Mouse (Mus musculus) forebrain, embryonic 11.5 days (tissue): ENCODE data around the gene Cnnm4. TPM values are rescaled to one million over a fixed set of nuclear protein-coding genes. Genes with fewer than 3 reads are reported as not detected.

Source experiments
- ATAC-seq: fragments of 200-750 bp; cut with Nextera tagmentation; replicated peaks from 2 replicates; pipeline ENCODE4 v1.8.0; 2017; ENCODE audit warnings: moderate TSS enrichment; ENCODE audit not compliant: low FRiP score
- DNase-seq: peaks from one replicate; pipeline ENCODE4 v3.0.0-alpha.2; 2017; ENCODE audit warnings: low spot score
- H3K27ac ChIP-seq: fragments of 300-500 bp; sonication (generic); 2 replicates; pipeline ENCODE4 v1.5.1; 2014; ENCODE audit warnings: low read depth, low read length
- H3K27me3 ChIP-seq: fragments of 300-500 bp; sonication (generic); 2 replicates; pipeline ENCODE4 v1.6.1; 2014; ENCODE audit warnings: mild to moderate bottlenecking, low read length, mixed read lengths; ENCODE audit not compliant: control insufficient read depth, insufficient read depth
- H3K36me3 ChIP-seq: fragments of 300-500 bp; sonication (generic); 2 replicates; pipeline ENCODE4 v1.6.1; 2014; ENCODE audit warnings: mild to moderate bottlenecking, low read length, moderate library complexity, mixed read lengths; ENCODE audit not compliant: control insufficient read depth, insufficient read depth
- H3K4me1 ChIP-seq: fragments of 300-500 bp; sonication (generic); replicated peaks from 2 replicates; pipeline ENCODE4 v1.6.1; 2014; ENCODE audit warnings: low read length, mixed read lengths; ENCODE audit not compliant: control insufficient read depth, insufficient read depth
- H3K4me2 ChIP-seq: fragments of 300-500 bp; sonication (generic); 2 replicates; pipeline ENCODE4 v1.6.1; 2014; ENCODE audit warnings: low read depth, mild to moderate bottlenecking, low read length, moderate library complexity, mixed read lengths; ENCODE audit not compliant: severe bottlenecking
- H3K4me3 ChIP-seq: fragments of 300-500 bp; sonication (generic); 2 replicates; pipeline ENCODE4 v1.5.1; 2014; ENCODE audit warnings: low read depth, low read length
- H3K9ac ChIP-seq: fragments of 300-500 bp; sonication (generic); 2 replicates; pipeline ENCODE4 v1.6.1; 2014; ENCODE audit warnings: low read length
- H3K9me3 ChIP-seq: fragments of 300-500 bp; sonication (generic); 2 replicates; pipeline ENCODE4 v1.6.1; 2016; ENCODE audit warnings: low read length, mixed read lengths; ENCODE audit not compliant: control insufficient read depth
- WGBS: fragments of 180-500 bp; shearing (Covaris S2); extraction: QIAGEN DNeasy Blood & Tissue Kit; methylation state at CpG from one replicate; pipeline ENCODE4 v1.1.7; 2014; 5-methylcytosine and 5-hydroxymethylcytosine counted together
- microRNA-seq: library from miRNA; unstranded; fragments of <30 nt; microRNA quantifications from one replicate; pipeline ENCODE4, GENCODE M21; 2016; ENCODE audit not compliant: insufficient number of aligned reads
- polyA plus RNA-seq: library from polyadenylated mRNA; unstranded; fragments of >200 nt; fragmentation: Nextera tagmentation; extraction: Ambion mirVana; gene quantifications from 2 replicates; pipeline ENCODE4 v1.2.1, GENCODE M21; 2014

Cnnm4 gene
- polyA plus RNA-seq, 1 experiment from 2014 or later: 14.6 TPM

- H3K4me3 ChIP-seq: peak overlapping the region; percentile 92; the same call in 1 of the 2 replicates
- H3K27me3 ChIP-seq: no peaks in the 10 kb centered on the region; the same call in 1 of the 2 replicates
- ATAC-seq (no peak), DNase-seq (no peak)
- H3K4me2 ChIP-seq: peak overlapping the region; percentile 99
- H3K4me1 ChIP-seq: peaks cover 16% of the 10 kb centered on the region
- peaks cover 33% of the 10 kb centered on the region for H3K36me3 ChIP-seq
- no peak overlapping the region for H3K27ac ChIP-seq
- peak overlapping the region; percentile 98 for H3K9ac ChIP-seq
- H3K9me3 ChIP-seq: no peaks in the 10 kb centered on the region
- WGBS: 81% methylated on average over 21 of the region's 21 CpGs
These were observed 83.4 kb downstream of the Cnnm4 start for GRCm38 (mm10) chr1:36554633-36555399.

- Histone ChIP-seq H3K4me1 (peaks cover 16% of the 10 kb centered on the region), H3K4me2 (peak overlapping the region; percentile 99), H3K36me3 (peaks cover 24% of the 10 kb centered on the region), H3K9ac (peak overlapping the region; percentile 98), H3K27ac (peak overlapping the region; percentile 97), H3K4me3 (peak overlapping the region; percentile 92), H3K9me3 (no peaks in the 10 kb centered on the region), H3K27me3 (no peaks in the 10 kb centered on the region; the same call in 1 of the 2 replicates)
- DNase-seq (peak; percentile 68), ATAC-seq (no peak)
- WGBS: 11% methylated on average over 8 of the region's 8 CpGs
These were observed 84.5 kb downstream of the Cnnm4 start for GRCm38 (mm10) chr1:36555798-36556395.

- Histone ChIP-seq H3K4me3 (peak overlapping the region; percentile 92), H3K9ac (peak overlapping the region; percentile 98), H3K4me1 (peaks cover 16% of the 10 kb centered on the region), H3K9me3 (no peaks in the 10 kb centered on the region), H3K4me2 (peak overlapping the region; percentile 99), H3K27me3 (no peaks in the 10 kb centered on the region; the same call in 1 of the 2 replicates), H3K27ac (peak overlapping the region; percentile 97), H3K36me3 (peaks cover 14% of the 10 kb centered on the region)
- 0% methylated on average over 51 of the region's 52 CpGs for WGBS
- DNase-seq (peak; percentile 99), ATAC-seq (peak; percentile 82)
These were observed 85.4 kb downstream of the Cnnm4 start for GRCm38 (mm10) chr1:36556553-36557456.

- H3K9me3 ChIP-seq: no peaks in the 10 kb centered on the region
- H3K27me3 ChIP-seq: no peaks in the 10 kb centered on the region; the same call in 1 of the 2 replicates
- peak overlapping the region; percentile 98 for H3K9ac ChIP-seq
- peak overlapping the region; percentile 99 for H3K4me2 ChIP-seq
- peaks cover 16% of the 10 kb centered on the region for H3K4me1 ChIP-seq
- peak; percentile 91 for DNase-seq
- H3K27ac ChIP-seq: peak overlapping the region; percentile 97
- ATAC-seq: peak; percentile 63
- peaks cover 8% of the 10 kb centered on the region for H3K36me3 ChIP-seq
- peak overlapping the region; percentile 92 for H3K4me3 ChIP-seq
- under 1% methylated on average over 48 of the region's 48 CpGs for WGBS
These were observed 86.1 kb downstream of the Cnnm4 start for GRCm38 (mm10) chr1:36557457-36558011.

Small RNA genes within 50 kb of the gene (microRNA-seq; reads per million reads assigned to microRNA genes)
- not detected for gene Gm47280

Other genes with a start within 250 kb of the Cnnm4 start
- gene Uggt1, start 226.9 kb upstream of the Cnnm4 start, polyA plus RNA-seq: 72.8 and 79.8 TPM in 2 replicates
- gene Neurl3, start 196.9 kb upstream of the Cnnm4 start, polyA plus RNA-seq: 0.16 and 0.47 TPM in 2 replicates
- gene Arid5a, start 163.9 kb upstream of the Cnnm4 start, polyA plus RNA-seq: 2.5 and 3.3 TPM in 2 replicates
- gene Kansl3, start 102.4 kb upstream of the Cnnm4 start, polyA plus RNA-seq: 46.2 and 49.6 TPM in 2 replicates
- gene Fer1l5, start 99.3 kb upstream of the Cnnm4 start, polyA plus RNA-seq: 1.4 and 1.9 TPM in 2 replicates
- 37.4 and 40.9 TPM in 2 replicates for gene Lman2l, start 26.3 kb upstream of the Cnnm4 start, polyA plus RNA-seq
- gene Cnnm3, start 40.2 kb downstream of the Cnnm4 start, polyA plus RNA-seq: 6.8 and 7.4 TPM in 2 replicates
- 14.1 and 16.5 TPM in 2 replicates for gene Ankrd23, start 65.3 kb downstream of the Cnnm4 start, polyA plus RNA-seq
- gene Gm42417, start 67.8 kb downstream of the Cnnm4 start, polyA plus RNA-seq: not detected in 2 replicates
- gene Ankrd39, start 75.8 kb downstream of the Cnnm4 start, polyA plus RNA-seq: 18.7 and 20.8 TPM in 2 replicates
- gene Sema4c, start 86.7 kb downstream of the Cnnm4 start, polyA plus RNA-seq: 2.9 and 3.3 TPM in 2 replicates
- gene Fam178b, start 211.6 kb downstream of the Cnnm4 start, polyA plus RNA-seq: 0.43 TPM in 1 of 2 replicates, not detected in the other
- 437 and 453 TPM in 2 replicates for gene Cox5b, start 219.8 kb downstream of the Cnnm4 start, polyA plus RNA-seq
- 0.17 TPM in 1 of 2 replicates, not detected in the other for gene 4933424G06Rik, start 238.5 kb downstream of the Cnnm4 start, polyA plus RNA-seq
- gene Actr1b, start 242.8 kb downstream of the Cnnm4 start, polyA plus RNA-seq: 104 and 113 TPM in 2 replicates